Mouse (Mus musculus): ENCODE measurements at regions not wholly inside any gene's neighbourhood (a gene's known extent, or its start where the extent isn't known, plus 50 kb on each side); places are given as distances from the start of the nearest gene placed in this dataset.

DNA sequence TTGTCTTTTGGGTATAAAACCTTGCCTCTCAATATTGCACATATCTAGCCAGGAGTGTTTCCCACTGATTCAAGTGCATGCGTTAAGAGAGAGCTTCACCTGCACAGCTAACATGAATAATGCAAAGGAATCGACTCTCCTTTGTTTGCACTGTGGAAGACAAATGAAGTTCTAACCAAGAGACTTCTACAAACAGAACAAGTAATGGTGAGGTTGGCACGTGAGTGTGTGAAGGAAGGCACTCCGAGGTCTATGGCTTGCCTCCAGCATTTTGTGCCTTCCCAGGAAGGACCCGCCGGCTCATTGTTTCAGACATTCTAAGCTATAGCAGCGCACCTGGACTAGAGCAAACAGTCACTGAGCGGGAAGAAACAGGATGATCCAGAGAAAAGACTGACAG is 238.5 kb upstream of the Gm5148 start:
- no peak for DNase-seq

DNA sequence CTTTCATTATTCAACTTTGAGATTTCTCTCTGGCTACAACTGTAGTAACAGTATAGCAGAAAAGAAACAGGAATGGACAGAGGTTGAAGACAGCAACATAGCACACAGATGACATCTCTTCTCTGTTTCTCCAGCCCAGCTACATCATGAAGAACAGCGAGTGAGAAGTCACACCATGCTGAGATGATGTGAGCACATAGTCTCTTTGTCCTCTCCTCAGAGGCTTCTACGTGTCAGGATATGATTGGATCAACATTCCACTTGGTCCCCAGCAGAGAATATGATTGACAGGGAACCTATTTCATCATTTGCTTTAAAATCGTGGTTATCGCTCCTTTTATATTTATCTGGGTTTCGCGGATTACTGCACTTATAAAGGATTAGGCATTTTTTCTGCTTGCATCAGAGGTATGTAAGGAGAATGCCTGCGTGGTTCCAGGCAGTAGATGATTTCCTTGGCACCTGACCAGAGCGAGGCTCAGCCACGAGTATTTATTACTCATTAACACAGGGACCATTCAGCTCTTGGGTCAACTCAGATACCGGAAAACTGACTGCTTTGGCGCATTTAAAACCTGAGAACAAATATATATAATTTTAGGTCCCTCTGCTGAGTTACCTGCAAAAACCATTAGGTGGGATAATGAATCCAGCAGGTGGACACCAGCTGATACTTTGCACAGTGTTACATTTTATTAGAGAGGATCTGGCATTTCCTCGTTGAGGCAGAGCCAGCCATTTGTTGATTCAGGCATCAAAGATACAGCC is 237.9 kb upstream of the Gm5148 start:
- DNase-seq = peak; percentile 14 to 24

DNA sequence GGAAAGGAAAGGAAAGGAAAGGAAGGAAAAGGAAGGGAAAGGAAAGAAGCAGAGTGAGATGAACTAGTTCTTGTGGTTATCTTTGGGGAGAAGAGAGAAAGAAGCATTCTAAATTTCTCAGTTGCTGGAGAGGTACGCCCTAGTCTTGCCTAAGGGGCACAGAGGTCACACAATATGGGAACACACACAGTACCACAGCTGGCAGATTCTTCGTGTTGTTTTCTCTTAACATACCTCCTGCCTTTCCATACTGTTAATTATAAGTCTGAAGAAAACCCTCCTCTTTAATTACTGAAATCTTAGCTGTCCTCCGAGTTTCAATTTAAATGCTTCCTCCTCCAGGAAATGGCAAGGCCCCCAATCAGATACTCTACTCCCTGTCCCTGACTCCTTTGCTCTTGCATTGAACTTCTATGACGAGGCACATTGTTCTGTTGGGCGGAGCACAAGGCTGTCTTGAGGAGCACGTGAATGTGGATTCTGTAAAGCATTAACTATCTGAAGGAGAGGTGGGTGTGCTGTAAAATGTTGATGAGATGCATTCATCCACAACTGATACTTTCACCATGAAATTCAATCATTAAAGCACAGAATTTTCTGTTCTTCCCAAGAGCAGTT is 234.2 kb upstream of the Gm5148 start:
- no peak for DNase-seq

DNA sequence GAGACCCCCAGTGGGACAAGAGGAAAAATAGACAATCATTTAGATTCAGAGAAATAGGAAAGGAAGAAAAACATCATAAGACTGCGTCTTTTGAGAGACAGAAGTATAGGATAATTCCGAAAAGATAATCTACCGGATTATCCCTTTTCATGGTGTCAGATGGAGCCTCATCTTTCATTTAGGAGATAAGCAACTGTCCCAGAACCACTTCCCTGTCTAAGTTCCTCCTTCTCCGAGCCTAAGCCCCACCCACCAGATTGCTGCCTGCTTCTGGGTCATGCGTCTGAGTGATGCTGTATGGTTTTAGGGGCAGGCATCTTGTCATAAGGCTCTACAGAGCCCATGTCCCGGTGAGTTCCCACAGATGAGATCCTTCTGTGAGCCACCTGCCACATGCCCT is 232.3 kb upstream of the Gm5148 start:
- no peak for DNase-seq

DNA sequence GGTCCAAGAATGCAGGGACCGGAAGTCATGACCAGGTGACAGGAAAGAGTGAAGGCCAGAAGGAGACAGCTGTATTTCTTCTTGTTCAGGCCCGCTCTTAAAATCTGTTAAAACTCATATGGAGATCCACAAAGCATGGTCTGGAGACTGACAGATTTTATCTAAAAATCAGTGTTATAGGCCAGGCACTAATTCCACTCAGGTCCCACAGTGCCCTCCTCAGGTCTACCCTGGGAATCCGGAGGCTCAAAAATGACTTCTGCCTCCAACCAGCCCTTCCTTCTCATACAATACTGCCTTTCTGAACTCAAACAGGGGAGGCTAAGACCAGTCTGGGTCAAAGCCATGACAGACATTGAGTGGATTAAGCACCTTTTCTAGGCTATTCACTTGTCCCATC is 228.6 kb upstream of the Gm5148 start:
- peak; percentile 62 to 63 for DNase-seq

DNA sequence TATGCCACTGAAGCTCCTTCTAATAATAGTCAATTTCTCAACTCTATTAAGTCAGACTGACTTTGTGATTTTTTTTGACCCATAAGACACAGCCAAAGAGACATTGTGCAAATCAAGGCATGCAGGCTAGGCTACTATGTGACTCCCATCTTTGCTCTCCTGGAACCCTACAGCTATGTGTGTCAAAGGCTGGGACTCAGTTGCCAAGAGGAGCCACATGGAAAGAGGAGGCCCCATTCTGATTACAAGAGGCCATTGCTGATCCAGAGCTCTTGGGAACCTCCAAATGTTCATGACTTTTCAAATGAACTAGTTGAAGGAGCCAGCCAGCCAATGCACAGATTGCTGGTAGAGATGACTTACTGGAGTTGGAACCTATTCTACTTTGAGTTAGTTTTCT is 228.0 kb upstream of the Gm5148 start:
- no peak for DNase-seq

DNA sequence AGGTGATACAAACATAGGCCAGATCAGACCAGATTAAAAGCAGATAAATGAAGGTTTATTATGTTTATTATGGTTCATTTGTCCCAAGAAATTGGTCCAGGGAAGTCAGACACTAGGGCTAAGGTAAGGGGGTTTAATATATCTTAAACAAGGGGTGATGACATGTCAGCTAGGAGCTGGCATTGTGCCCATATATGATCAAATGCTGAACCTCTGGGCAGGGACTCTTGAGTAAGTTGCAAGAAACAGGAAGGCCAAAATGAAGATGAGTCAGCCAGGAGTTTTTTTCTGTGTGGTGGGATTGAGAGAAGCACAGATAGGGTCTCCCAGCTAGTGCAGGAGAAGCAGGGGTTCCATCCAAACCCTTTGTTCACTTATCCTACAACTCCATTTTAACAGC is 219.4 kb upstream of the Gm5148 start:
- DNase-seq = no peak

DNA sequence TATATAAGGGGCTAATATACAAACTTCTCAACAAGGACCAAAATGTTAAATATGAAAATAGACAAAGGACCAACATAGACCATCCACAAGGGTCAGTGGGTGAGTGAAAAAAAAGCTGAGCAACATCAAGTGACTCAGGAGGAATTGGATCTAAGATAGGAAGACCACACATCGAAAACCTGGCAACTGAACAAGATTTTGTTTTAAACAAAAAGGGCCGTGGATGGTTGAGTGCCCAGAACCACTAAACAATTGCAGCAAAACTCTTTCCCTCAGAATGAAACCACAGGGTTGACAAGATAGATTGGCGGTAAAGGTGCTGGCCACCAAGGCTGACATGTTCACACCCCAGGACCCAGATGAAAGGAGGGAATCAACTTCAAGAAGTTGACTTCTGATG is 215.7 kb upstream of the Gm5148 start:
- no peak for DNase-seq

DNA sequence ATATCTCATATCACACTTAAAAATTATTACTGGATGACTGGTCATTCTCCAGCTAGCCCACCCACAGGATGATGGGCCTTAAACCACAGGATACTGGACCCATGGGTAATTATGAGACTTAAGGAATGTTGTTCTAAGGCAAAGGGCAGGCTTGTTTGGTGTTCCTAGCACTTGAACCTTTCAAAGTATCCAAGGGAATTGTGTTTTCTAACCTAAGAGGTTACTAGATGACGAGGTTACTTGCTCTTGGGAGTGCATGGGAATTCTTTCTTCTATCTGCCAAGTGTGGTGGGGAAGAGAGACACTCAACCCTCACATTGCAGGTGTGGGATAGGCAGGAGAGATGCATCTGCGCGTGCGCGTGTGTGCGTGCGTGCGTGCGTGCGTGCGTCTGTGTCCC is 214.6 kb upstream of the Gm5148 start:
- DNase-seq = no peak

DNA sequence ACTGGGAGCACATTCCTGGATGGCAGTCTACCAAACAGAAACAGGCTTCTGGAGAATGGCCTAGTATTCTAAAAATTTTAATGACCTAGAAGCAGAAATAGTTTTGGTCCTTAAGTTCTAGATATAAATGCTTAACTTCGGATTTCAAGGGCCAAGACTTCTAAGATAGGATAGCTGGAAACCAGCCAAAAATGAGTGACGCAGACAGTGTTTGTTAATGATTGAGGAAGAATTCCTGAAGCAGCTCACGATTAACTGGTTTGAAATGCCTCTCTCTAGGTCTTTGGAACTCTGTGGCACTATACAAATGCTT is 213.9 kb upstream of the Gm5148 start:
- no peak for DNase-seq

DNA sequence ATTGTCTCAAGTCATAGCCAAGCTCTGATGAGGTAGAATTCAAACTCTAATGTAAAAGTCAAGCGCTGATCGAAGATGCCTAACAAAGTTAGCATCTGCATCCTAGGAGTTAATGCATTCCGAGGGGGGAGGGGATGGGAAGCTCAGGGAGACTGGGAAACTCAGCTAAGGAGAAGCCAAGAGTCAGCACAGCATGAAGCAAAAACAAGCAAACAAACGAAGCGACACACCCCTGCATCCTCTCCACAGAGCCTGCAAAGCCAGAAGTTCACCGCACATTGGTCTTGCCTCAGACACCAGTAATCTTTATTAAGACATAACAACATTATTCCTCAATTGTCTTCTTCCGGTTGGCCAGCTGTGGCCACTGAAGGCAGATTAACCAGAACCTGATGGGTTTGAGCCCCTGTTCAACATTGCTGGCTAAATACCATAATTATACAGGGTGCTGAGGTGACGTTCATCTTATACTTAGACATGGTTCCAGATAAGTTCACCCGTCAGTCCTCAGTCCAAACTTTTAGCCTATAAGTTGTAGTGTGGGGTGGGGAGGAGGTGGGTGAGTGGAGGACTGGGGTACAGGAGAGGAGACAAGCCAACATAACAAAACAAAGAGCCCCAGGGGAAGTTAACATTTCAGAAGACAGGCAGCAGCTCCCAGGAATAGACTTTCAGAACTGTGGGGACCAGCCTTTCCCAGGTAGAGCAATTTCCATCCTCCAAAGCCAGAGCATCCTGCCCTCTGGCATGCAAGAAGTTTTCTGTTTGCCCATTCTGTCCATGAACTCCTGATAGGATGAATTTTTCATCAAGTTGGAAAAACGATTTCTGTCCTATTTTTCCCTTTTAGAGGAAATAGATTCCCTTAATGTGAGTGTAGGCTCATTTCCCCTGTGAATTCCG is 213.3 kb upstream of the Gm5148 start:
- peak in 1 of 2 experiments; percentile 20 for DNase-seq

DNA sequence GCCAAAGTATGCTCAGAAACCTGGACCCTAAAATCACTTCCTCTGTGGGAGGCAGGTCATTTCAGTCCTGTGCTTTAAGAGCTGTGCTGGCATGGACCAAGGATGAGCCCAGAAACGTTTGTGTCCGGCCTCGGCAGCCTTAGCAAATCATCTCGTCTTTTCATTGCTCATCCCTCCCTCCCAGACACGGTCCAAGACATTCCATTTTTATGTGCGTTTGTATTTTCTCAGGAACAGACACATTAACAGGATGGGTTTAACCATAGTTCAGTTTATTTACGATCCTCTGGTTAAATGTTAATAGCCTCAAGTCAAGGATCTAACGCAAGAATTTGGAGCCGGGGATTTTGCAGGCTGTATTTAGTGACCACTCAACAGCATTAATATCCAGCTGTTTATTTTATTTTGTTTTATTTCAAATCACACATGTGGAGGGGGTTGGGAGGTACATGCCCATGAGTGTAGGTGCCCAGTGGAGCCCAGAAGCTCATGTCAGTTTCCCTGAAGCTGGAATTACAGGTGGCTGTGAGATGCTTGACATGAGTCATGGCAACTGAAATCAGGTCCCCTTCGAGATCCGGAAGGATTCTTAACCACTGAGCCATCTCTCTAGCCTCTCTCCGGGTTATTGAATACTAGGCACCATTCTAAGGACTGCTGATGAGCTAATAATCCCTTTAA is 212.1 kb upstream of the Gm5148 start:
- no peak for DNase-seq

DNA sequence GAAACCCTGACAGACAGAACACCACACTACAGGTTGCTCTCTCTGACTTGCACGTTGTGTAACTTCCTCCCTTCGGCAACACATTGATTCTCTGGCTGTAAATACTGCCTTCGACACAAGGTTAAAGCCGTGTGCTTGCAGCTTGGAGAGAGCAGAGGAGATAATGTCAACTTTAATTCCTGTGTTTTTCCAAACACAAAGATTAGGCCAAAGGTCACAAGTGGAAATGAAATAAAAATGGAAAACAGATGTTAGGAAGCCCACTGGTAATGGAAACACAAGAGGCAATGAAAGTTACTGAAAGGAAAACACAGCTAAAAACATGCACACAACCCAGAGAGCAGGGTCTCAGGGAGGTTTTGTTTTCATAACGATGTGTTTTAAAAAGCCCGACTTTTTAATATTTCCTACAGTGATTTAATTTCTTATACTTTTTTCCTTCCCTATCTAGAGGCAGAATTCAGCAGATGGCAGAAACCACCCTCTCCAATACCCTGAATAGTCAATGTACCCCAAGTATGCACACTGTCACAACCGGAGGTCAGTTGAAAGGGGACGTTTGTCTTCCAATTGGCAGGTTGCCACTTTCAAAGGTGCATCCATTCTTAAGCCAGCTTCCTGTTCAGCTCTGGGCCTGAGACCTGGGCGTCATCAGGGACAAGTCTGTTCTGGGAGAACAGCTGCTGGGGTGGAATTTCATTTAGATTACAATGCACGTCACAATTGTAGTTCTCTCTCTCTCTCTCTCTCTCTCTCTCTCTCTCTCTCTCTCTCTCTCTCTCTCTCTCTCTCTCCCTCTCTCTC is 210.8 kb upstream of the Gm5148 start:
- DNase-seq = peak; percentile 21 to 29

DNA sequence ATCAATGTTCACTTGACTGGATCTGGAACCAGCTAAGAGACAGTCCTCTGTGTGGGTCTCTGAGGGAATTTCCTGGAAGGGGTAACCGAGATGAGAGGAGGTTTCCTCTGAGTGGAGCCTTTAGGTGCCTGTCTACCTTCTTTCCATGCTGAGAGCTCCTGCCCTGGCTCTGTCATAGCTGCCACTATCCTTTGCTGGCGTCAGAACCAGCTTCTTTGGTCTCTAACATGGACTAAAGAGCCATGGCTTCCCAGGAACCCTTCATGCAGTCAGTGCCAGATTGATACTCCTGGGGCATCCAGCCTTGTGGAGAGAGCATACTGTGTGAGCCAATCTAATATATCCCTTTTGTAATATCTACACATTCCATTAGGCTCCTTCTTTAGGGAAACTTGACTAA is 209.9 kb upstream of the Gm5148 start:
- no peak for DNase-seq

DNA sequence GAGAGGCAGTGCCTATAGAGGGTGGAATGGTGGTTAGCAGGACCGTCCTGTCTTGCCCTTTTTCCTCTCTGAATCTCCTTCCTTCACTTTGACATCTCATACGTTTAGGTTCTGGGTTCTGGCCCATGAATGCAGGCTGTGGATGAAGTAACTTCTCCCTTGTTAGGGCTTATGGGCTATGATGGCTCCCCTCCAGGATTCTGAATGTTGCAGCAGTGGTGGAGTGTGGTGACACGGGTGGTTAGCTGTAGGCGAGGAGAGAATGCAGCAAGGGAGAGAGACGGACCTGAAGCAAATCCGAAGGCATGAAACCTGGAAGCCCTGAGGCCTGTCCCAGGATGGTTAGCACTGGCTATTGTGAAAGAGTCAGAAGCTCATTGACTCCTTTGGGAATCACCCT is 204.4 kb upstream of the Gm5148 start:
- DNase-seq = no peak

DNA sequence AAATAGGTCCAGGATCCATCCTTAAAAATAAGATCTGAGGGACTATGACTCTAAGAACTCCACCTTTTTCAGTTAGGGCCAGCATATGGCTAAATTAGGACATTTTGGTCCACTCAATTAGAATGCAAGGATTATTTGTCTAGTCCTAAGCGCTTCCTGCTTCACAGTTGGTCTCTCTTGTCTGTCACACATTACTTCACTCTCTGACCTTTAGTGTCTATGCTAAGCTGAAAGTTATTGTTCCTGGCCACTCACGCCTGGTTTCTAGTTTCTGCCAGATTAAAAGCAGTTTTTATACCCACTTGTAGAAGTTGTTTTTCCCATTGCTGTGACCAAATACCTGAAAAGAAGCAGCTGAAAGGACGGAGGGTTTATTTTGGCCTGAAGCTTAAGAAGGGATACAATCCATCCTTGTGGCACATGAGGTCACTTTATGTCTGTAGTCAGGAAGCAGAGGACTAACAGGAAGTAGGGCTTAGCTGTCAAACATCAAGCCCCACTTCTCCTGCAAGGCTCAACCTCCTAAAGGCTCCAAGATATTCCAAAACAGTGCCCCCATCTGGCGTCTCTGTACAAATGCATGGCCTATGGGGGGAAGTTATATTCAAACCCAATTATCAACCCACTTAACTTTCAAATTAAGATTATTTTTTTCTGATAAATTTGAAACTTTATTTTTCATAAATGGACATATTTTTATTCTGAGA is 195.3 kb upstream of the Gm5148 start:
- peak in 1 of 2 experiments; percentile 10 for DNase-seq

DNA sequence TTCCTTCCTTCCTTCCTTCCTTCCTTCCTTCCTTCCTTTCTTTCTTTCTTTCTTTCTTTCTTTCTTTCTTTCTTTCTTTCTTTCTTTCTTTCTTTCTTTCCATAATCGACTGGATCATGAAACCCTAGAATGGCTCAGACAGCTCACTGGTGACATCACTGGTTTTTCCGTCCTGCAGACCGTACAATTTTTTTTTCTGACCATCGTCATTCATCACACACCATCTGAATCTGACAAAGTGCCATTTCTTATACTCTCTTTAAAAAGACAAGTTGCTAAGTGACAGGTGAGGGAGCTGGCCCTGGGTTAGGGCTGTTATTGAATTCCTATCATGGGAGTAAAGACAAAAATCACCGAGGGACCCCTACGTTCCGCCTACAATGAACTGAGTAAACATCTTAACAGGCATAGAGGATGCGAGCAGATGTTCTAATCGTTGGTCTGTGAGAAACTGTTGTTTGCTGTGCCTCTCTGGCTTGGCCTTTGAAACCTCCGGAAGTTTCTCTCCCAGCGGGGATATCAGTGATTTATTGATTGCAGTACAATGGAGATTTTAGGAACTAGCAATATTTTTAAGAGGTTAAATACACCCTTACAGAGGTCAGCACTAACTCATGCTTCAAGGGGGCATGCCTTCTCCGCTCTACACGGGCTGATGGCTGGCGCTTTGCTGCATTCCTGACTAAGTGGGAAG is 192.6 kb upstream of the Gm5148 start:
- DNase-seq = no peak

DNA sequence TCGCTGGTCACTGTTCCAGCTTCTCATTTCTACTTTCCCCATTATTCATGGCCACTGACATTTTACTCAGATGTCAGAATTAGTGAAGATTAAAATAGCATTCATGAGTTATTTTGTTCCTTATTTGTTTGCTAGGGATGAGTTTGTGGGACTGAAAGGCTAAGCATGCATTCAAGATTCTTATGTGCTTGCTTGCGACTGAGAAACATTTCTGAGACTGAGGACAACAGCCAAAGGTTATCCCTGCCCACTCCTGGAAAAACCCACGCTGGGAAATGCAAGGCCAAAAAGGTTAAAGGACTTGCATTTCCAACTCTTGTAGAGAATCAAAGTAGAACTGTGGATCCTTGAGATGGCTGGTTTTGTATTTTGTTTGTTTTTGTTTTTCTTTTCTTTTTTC is 192.0 kb upstream of the Gm5148 start:
- no peak for DNase-seq

DNA sequence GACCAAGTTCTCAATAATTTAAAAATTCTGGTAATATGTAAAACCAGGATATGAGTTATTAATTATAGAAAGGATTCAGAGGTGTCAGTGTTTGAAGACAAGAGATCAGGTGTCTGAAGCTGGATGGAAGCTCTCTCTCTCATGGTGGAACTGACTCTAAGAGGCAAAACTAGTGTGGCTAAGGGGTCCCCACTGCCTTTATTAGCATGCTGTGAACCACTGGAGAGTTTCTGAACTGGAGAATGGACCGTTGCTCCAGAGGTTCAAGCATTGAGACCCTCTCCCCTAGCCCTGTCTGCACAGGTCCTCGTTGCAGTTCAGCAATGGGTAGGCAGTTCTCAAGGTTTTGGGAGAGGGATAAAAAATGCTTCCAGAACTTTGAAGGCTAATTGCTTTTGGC is 191.4 kb upstream of the Gm5148 start:
- DNase-seq = no peak

DNA sequence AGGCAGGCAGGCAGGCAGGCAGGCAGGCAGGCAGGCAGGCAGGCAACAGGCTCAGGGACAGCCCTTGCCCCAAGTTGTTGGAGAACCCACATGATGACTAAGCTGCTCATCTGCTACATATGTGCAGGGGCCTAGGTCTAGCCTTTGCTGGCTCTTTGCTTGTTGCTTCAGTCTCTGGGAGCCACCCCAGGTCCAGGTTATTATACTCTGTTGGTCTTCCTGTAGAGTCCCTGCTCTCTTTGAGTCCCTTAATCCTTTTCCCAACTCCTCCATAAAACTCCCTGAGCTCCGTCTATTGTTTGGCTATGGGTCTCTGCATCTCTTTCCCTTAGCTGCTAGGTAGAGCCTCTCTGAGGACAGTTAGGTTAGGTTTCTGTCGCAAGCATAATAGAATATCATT is 189.8 kb upstream of the Gm5148 start:
- no peak for DNase-seq

DNA sequence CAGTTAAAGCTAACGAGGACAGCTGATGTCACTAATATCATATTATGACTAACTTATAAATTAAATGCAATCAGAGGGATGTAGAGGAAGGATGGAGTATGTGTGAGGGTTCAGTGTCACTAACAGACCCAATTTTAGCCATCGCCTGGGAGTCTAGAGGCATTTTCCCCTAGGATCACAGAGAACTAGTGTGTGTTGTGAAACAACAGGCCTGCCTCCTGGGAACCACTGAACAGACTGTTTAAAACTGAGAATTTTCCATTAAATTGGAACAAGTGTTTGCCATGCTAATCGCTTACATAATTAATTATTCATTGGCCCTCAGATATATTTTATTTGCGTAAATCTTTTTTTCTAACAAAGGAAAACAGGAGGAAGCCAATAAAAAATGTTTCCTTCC is 185.5 kb upstream of the Gm5148 start:
- no peak for DNase-seq

Data from cerebellum, postnatal 10 days (tissue).